Mouse (Mus musculus): ENCODE results near the gene Acvr1c. TPM values are rescaled to one million over a fixed set of nuclear protein-coding genes. Genes with fewer than 3 reads are reported as not detected.

Acvr1c gene
- polyA plus RNA-seq (2015; fragmentation: Nextera tagmentation; extraction: Ambion mirVana): 1.3 TPM in 2 replicates

DNA sequence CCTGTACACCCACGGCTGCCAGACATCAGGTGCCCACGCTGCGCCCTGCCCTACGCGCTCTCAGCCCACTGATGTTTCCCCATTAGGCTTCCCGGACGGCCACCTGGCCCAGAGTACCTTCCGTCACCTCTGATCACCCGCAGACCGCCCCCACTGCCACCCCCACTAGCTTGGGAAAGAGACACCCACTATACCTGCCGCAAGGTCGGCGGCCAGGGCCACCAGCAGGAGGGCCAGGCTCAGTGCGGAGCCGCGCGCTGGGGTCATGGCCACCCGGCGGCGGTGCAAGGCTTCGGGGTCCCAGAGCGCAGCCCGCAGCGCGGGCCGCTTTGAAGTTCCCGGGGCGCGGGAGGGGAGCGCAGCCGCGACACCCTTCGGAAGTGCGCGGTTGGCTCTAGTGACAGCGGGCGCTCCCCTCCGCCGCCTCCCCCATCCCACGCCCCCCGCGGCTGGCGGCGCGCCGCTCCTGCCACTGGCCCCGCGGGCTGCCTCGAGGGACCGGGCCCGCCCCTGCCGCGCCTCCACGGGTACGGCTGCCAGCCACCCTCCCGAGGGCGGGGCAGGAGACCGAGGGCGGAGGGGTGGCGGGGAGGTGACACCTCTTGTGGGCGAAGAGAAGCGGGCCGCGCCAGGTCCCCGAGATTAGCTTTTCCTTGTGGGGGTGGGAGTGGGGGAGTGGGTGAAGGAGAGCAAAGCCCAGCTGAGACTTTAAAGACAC lies at the start of gene Acvr1c:
Gene Acvr1c (minus strand): TSS at position 482 of the 718 bp plus-strand sequence.
- peaks cover 13% of the 10 kb centered on the region for H3K4me1 ChIP-seq (replicated peaks)
- H3K9ac ChIP-seq: peak within 1 kb of the TSS; percentile 56
- H3K4me2 ChIP-seq: peak within 1 kb of the TSS; percentile 100
- H3K36me3 ChIP-seq: no peaks in the 10 kb centered on the region
- H3K27ac ChIP-seq: no peak within 1 kb of the TSS
- no peaks in the 10 kb centered on the region for H3K9me3 ChIP-seq (replicated peaks)
- H3K4me3 ChIP-seq: peak within 1 kb of the TSS; percentile 68
- peak; percentile 86 for ATAC-seq (replicated peaks; ENCODE audit: insufficient number of reproducible peaks, insufficient read depth, low FRiP score, low read depth)
- H3K27me3 ChIP-seq: peaks cover 7% of the 10 kb centered on the region; the same call in 1 of the 2 replicates
- under 1% methylated on average over 57 of the region's 65 CpGs for WGBS

DNA sequence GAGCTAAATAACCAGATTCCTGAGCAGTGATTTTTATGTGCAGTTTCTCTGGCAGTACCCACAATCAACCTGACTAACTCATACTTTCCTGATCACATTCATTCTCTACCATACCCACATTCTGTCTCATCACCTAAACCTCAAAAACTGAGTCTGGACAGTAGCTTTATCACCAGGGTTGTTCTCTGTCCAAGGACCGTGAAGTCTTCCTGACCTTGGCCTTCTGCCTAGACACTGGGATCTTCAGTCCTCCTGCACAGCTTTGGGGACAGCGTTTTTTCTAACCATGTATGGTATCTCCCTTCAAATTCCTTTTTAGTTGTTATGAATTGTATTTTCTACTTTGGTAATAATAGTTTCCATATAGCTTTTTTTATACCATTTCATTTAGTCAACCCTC lies 45.8 kb upstream of the Acvr1c start:
- no peak for ATAC-seq (replicated peaks; ENCODE audit: insufficient number of reproducible peaks, insufficient read depth, low FRiP score, low read depth)
- no peaks in the 10 kb centered on the region for H3K9me3 ChIP-seq (replicated peaks)
- no peaks in the 10 kb centered on the region for H3K36me3 ChIP-seq
- no peak overlapping the region for H3K4me3 ChIP-seq
- 79% methylated on average over 2 of the region's 2 CpGs for WGBS
- H3K4me2 ChIP-seq: no peak overlapping the region
- H3K4me1 ChIP-seq (replicated peaks): no peaks in the 10 kb centered on the region
- no peak overlapping the region for H3K27ac ChIP-seq
- H3K9ac ChIP-seq: no peak overlapping the region
- H3K27me3 ChIP-seq: no peaks in the 10 kb centered on the region

DNA sequence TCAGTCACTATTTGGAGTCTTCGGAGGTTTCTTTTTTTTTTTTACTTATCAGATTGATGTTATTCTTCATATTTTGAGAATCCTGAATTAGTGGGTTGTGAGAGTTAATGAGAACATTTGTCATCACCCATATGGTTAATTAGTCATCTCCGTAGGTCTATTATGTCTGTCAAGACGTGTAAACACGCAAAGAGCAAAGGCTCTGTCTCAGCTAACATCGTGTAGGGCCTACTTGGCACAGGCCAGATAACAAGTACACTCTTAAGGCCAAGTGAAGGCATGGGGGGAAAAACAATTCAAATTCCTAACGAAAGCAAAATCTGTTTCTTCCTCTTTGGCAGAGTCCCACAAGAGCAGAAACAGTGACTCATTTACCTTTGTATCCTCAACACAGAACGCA lies 30.9 kb upstream of the Acvr1c start:
- no peak for ATAC-seq (replicated peaks; ENCODE audit: insufficient number of reproducible peaks, insufficient read depth, low FRiP score, low read depth)
- H3K9ac ChIP-seq: no peak overlapping the region
- 79% methylated on average over 7 of the region's 7 CpGs for WGBS
- H3K27me3 ChIP-seq: no peaks in the 10 kb centered on the region
- no peaks in the 10 kb centered on the region for H3K9me3 ChIP-seq (replicated peaks)
- no peaks in the 10 kb centered on the region for H3K36me3 ChIP-seq
- H3K27ac ChIP-seq: no peak overlapping the region
- H3K4me2 ChIP-seq: no peak overlapping the region
- H3K4me1 ChIP-seq (replicated peaks): no peaks in the 10 kb centered on the region
- H3K4me3 ChIP-seq: no peak overlapping the region

DNA sequence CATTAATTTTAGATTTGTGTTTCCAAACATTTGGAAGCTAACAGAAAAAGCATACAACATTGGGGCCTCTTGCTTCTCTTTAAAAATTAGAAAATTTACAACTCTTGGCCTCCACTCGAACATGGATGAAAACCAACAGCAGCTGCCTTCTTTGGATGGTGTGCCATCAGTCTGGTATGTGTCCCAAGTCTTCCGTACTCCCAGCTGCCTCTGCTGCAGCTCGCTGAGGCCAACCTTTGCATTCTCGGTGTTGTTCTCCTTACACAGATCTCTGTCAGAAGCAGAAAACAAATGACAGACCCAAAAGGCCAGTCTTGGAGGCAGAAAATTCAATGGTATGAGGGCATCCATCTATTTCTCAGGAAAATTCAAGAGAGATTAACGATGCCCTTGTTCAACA lies 22.3 kb upstream of the Acvr1c start:
- Histone ChIP-seq H3K4me2 (no peak overlapping the region), H3K36me3 (no peaks in the 10 kb centered on the region), H3K4me1 (replicated peaks) (no peaks in the 10 kb centered on the region), H3K9ac (no peak overlapping the region), H3K27ac (no peak overlapping the region), H3K27me3 (no peaks in the 10 kb centered on the region), H3K4me3 (no peak overlapping the region), H3K9me3 (replicated peaks) (no peaks in the 10 kb centered on the region)
- 76% methylated on average over 5 of the region's 5 CpGs for WGBS
- no peak for ATAC-seq (replicated peaks; ENCODE audit: insufficient number of reproducible peaks, insufficient read depth, low FRiP score, low read depth)

DNA sequence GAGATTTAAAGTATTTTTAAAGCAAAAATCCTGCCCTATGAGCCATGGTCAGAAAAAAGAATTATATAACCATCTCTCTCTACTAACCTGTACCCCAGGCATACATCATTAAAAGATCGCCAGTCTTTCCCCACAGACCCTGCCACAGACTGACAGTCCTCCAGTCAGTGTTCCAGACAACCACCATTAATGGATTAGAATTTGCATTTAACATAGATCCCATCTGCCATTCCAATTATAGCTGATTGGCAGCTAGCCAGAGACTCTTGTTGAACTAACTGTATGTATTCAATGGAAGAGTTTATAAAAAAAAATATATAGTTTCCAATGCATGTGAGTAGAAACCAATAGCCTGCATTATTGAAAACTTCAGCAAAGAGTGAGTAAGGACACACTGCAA lies 21.8 kb upstream of the Acvr1c start:
- H3K27ac ChIP-seq: no peak overlapping the region

DNA sequence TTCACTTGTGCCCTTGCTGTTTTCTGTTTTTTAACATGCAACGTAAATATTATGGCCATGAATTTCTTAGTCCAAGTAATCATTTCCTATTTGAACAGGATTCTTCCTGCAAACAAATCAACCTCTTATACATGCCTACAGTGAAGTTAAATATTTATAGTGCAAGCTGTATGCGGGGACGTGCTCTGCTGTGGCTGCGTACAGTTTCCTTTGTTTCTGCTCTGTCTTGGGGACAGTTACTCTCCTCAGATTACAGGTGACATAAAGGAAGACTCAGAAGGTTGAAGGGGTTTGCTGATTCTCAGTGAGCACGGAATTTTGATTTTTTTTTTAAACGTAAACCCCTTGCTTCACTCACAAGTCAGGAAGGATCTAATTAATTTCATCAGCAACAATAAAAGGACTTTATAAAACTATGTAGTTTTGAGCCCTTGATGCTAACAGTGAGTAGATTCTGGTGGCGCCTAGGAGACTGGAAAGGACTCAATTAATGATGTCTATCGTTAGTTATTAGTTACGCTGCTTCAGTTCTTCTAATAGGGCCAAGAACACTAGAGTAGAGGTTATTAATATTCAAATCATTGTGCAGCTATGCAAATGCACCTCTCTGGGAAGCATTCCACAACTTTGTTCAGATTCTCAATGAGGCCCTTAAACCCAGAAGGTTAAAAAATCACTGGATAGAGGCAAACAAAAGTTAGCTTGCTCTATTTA lies 19.9 kb upstream of the Acvr1c start:
- no peaks in the 10 kb centered on the region for H3K9me3 ChIP-seq (replicated peaks)
- H3K4me2 ChIP-seq: no peak overlapping the region
- no peak overlapping the region for H3K9ac ChIP-seq
- 82% methylated on average over 9 of the region's 9 CpGs for WGBS
- no peak for ATAC-seq (replicated peaks; ENCODE audit: insufficient number of reproducible peaks, insufficient read depth, low FRiP score, low read depth)
- no peaks in the 10 kb centered on the region for H3K27me3 ChIP-seq
- H3K4me3 ChIP-seq: no peak overlapping the region
- H3K36me3 ChIP-seq: no peaks in the 10 kb centered on the region
- H3K27ac ChIP-seq: no peak overlapping the region
- no peaks in the 10 kb centered on the region for H3K4me1 ChIP-seq (replicated peaks)

More for the DNA sequence above, 21.8 kb upstream of the Acvr1c start:
- Histone ChIP-seq H3K4me1 (replicated peaks) (no peaks in the 10 kb centered on the region), H3K4me2 (no peak overlapping the region), H3K36me3 (no peaks in the 10 kb centered on the region), H3K9me3 (replicated peaks) (no peaks in the 10 kb centered on the region), H3K9ac (no peak overlapping the region), H3K4me3 (no peak overlapping the region), H3K27me3 (no peaks in the 10 kb centered on the region)
- ATAC-seq (replicated peaks; ENCODE audit: insufficient number of reproducible peaks, insufficient read depth, low FRiP score, low read depth): no peak
- 77% methylated on average over 1 of the region's 1 CpGs for WGBS

DNA sequence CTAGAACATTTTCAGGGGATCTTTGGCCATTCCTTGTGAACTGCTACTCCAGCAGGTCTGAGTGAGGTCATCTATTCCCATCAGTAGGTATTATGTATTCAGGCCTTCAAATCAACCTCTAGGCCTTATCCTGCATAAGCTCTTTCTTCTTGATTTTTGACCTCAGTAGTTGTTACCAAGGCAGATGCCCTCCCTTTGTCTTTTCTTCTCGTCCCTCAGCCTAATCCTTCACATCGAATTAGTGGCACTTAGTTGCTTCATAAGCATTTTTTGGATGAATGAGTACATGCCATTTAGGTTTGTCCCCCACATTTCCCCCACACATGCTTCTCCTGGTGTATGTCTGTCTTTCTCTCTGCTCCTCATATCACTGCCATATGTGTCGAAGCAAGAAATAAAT lies 8.5 kb upstream of the Acvr1c start:
- WGBS: 70% methylated on average over 3 of the region's 3 CpGs
- ATAC-seq (replicated peaks; ENCODE audit: insufficient number of reproducible peaks, insufficient read depth, low FRiP score, low read depth): no peak

DNA sequence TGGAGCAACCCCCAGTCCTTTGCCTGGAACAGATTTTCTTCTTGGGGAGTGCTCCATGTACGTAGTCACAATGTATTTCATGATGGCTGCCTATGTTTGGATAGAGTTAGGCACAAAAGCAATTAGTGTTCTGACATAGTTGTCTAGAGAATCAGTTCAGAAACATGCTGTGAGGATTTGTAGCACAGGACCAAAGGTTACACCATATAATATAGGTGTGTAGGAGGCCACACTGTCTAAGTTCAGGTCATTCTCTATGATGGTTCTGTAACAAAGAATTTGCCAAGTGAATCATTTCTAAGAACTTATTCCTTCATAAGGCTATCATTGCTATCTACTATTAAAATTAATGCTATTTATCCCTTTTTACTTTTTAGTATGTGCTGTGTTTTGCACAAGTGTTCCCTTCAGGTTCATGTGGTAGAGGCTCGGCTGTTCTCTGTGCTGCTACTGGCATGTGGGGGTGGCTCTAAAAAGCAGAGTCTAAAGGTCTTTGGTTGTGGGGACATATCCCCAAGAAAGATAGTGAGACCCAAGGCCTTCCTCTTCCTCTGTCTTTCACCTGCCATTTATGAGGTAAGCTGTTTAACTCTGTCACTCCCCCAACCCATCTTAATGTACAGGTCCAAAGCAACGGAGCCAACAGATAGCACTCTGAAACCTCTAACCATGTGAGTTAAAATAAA lies 3.8 kb upstream of the Acvr1c start:
- Histone ChIP-seq H3K9me3 (replicated peaks) (no peaks in the 10 kb centered on the region), H3K36me3 (no peaks in the 10 kb centered on the region), H3K27me3 (0 out of 2 replicates have a peak, but pooled peaks cover 3% of the 10 kb centered on the region), H3K9ac (no peak overlapping the region), H3K27ac (no peak overlapping the region), H3K4me2 (no peak overlapping the region), H3K4me3 (no peak overlapping the region), H3K4me1 (replicated peaks) (peaks cover 9% of the 10 kb centered on the region)
- 84% methylated on average over 3 of the region's 3 CpGs for WGBS
- ATAC-seq (replicated peaks; ENCODE audit: insufficient number of reproducible peaks, insufficient read depth, low FRiP score, low read depth): no peak

More for the DNA sequence above, 8.5 kb upstream of the Acvr1c start:
- H3K27me3 ChIP-seq: no peaks in the 10 kb centered on the region
- no peaks in the 10 kb centered on the region for H3K9me3 ChIP-seq (replicated peaks)
- H3K36me3 ChIP-seq: no peaks in the 10 kb centered on the region
- no peaks in the 10 kb centered on the region for H3K4me1 ChIP-seq (replicated peaks)
- H3K27ac ChIP-seq: no peak overlapping the region
- no peak overlapping the region for H3K9ac ChIP-seq
- no peak overlapping the region for H3K4me3 ChIP-seq
- H3K4me2 ChIP-seq: no peak overlapping the region

DNA sequence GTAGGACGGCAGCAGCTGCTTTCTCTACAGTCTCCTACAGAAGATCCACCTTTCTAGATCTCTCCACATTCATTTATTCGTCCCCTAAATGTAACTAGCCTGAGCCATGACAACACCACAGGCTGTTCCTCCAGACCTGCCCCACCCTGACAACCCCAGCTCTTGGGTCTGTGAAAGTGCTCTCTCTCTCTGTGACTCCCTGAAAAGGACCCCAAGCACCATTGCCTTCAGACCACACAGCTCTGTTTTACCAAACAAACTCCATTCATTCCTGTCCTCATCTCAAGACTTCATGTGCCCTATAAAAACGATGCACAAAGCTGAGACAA lies 401 bp upstream of the Acvr1c start:
- Histone ChIP-seq H3K27ac (no peak overlapping the region), H3K9me3 (replicated peaks) (no peaks in the 10 kb centered on the region), H3K4me3 (peak overlapping the region; percentile 68), H3K4me1 (replicated peaks) (peaks cover 11% of the 10 kb centered on the region), H3K4me2 (peak overlapping the region; percentile 100), H3K9ac (peak overlapping the region; percentile 56; the same call in 1 of the 2 replicates), H3K36me3 (no peaks in the 10 kb centered on the region), H3K27me3 (peaks cover 7% of the 10 kb centered on the region; the same call in 1 of the 2 replicates)
- 19% methylated on average over 3 of the region's 3 CpGs for WGBS
- ATAC-seq (replicated peaks; ENCODE audit: insufficient number of reproducible peaks, insufficient read depth, low FRiP score, low read depth): no peak

DNA sequence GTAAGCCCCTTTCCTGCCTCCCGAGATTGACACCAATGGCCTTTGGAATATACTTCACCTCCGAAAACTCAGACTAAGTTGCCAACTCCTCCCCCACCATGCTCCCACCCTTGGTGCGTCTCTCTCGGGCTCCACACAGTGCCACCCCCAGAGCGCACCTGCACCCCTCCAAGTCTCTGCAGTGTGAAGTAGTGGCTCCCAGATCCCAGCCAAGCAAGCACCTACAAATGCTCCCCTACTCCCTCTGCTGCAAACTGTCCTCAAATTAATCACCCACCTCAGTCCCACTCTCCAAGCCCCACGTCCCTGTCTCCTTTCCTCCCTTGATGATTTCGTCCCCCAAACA lies 654 bp downstream of the Acvr1c start:
- 2% methylated on average over 7 of the region's 7 CpGs for WGBS
- H3K36me3 ChIP-seq: no peaks in the 10 kb centered on the region
- peaks cover 13% of the 10 kb centered on the region for H3K4me1 ChIP-seq (replicated peaks)
- peak overlapping the region; percentile 100 for H3K4me2 ChIP-seq
- H3K27ac ChIP-seq: no peak overlapping the region
- H3K27me3 ChIP-seq: peaks cover 7% of the 10 kb centered on the region; the same call in 1 of the 2 replicates
- no peaks in the 10 kb centered on the region for H3K9me3 ChIP-seq (replicated peaks)
- peak overlapping the region; percentile 68 for H3K4me3 ChIP-seq
- H3K9ac ChIP-seq: peak overlapping the region; percentile 56
- ATAC-seq (replicated peaks; ENCODE audit: insufficient number of reproducible peaks, insufficient read depth, low FRiP score, low read depth): no peak

DNA sequence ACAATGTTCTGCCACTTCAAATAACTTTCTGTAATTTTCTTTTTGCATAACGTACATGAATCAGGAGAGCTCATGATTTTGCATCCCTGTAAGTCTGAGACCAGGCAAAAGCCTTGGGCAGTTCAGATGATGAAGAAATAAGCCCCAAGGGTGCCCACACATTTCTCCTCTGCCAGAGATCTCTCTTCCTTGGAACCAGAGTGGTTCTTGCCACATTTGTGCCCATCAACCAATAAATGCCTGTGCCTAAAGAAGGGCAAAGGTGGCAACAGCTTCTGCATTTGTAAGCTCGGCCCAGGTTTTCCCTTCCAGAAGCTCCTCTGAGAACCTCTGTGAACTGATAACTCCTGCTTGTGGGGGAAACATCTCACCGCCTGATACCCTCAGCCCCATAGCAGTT lies 3.3 kb downstream of the Acvr1c start:
- Histone ChIP-seq H3K27me3 (peaks cover 7% of the 10 kb centered on the region; the same call in 1 of the 2 replicates), H3K27ac (no peak overlapping the region), H3K36me3 (no peaks in the 10 kb centered on the region), H3K4me1 (replicated peaks) (peaks cover 13% of the 10 kb centered on the region), H3K9me3 (replicated peaks) (no peaks in the 10 kb centered on the region), H3K4me3 (no peak overlapping the region), H3K4me2 (no peak overlapping the region), H3K9ac (no peak overlapping the region)
- no peak for ATAC-seq (replicated peaks; ENCODE audit: insufficient number of reproducible peaks, insufficient read depth, low FRiP score, low read depth)
- WGBS: 66% methylated on average over 3 of the region's 3 CpGs
